Mouse (Mus musculus) midbrain, embryonic 12.5 days (tissue): Measurements from ENCODE around the gene Gm20767. TPM values are rescaled to one million over a fixed set of nuclear protein-coding genes. Genes with fewer than 3 reads are reported as not detected.
"Not testable (repeated sequence)": the region's sequence is repeated elsewhere in the genome, so short reads cannot be mapped to it uniquely, and the experiment has no call there.

Experiments used
- ATAC-seq: fragments of 200-750 bp; cut with Nextera tagmentation; 2 replicates; pipeline ENCODE4 v1.8.0; 2017; ENCODE audit warnings: low read depth, moderate TSS enrichment, moderate library complexity; ENCODE audit not compliant: low FRiP score
- H3K27ac ChIP-seq: fragments of 300-500 bp; sonication (generic); replicated peaks from 2 replicates; pipeline ENCODE4 v1.5.1; 2016; ENCODE audit warnings: mild to moderate bottlenecking
- H3K27me3 ChIP-seq: fragments of 300-500 bp; sonication (generic); 2 replicates; pipeline ENCODE4 v1.6.1; 2016; ENCODE audit warnings: mild to moderate bottlenecking
- H3K36me3 ChIP-seq: fragments of 300-500 bp; sonication (generic); 2 replicates; pipeline ENCODE4 v1.6.1; 2016
- H3K4me1 ChIP-seq: fragments of 300-500 bp; sonication (generic); 2 replicates; pipeline ENCODE4 v1.6.1; 2016
- H3K4me2 ChIP-seq: fragments of 300-500 bp; sonication (generic); replicated peaks from 2 replicates; pipeline ENCODE4 v1.6.1; 2016; ENCODE audit warnings: mild to moderate bottlenecking, moderate library complexity
- H3K4me3 ChIP-seq: fragments of 300-500 bp; sonication (generic); 2 replicates; pipeline ENCODE4 v1.5.1; 2016; ENCODE audit warnings: mild to moderate bottlenecking
- H3K9ac ChIP-seq: fragments of 300-500 bp; sonication (generic); replicated peaks from 2 replicates; pipeline ENCODE4 v1.6.1; 2016; ENCODE audit warnings: mild to moderate bottlenecking, moderate library complexity
- H3K9me3 ChIP-seq: fragments of 300-500 bp; sonication (generic); 2 replicates; pipeline ENCODE4 v1.6.1; 2016; ENCODE audit warnings: mild to moderate bottlenecking
- WGBS: fragments of 180-500 bp; shearing (Covaris S2); methylation state at CpG from one replicate; pipeline ENCODE4 v1.1.7; 2016; 5-methylcytosine and 5-hydroxymethylcytosine counted together
- polyA plus RNA-seq: library from polyadenylated mRNA; unstranded; fragments of >200 nt; fragmentation: Nextera tagmentation; extraction: Ambion mirVana; gene quantifications from 2 replicates; pipeline ENCODE4 v1.2.1, GENCODE M21; 2016

Gene Gm20767
- polyA plus RNA-seq, result not detected in 2 replicates

DNA sequence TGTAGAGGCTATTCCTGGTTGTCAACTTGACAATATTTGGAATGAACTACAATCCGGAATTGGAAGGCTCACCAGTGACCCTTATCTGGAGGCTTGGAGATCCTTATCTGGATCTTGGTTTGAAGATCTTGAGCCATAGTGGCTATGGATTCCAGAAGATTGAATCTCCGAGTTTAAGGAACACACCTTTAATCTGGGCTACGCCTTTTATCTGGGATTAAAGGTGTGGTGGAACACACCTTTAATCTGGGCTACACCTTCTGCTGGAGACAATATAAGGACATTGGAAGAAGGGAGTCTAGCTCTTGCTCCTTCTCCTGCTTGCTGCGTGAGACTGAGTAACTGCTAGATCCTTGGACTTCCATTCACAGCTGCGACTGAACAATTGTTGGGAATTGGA is at the start of gene Gm20767:
TSS of gene Gm20767 (plus strand) at position 301 of the 400 bp plus-strand sequence.
- H3K4me2 ChIP-seq, H3K4me3 ChIP-seq, H3K27me3 ChIP-seq, H3K36me3 ChIP-seq, ATAC-seq, H3K9ac ChIP-seq, H3K4me1 ChIP-seq, H3K27ac ChIP-seq, H3K9me3 ChIP-seq: not testable (repeated sequence)
- WGBS, result 100% methylated on average over 1 of the region's 5 CpGs

DNA sequence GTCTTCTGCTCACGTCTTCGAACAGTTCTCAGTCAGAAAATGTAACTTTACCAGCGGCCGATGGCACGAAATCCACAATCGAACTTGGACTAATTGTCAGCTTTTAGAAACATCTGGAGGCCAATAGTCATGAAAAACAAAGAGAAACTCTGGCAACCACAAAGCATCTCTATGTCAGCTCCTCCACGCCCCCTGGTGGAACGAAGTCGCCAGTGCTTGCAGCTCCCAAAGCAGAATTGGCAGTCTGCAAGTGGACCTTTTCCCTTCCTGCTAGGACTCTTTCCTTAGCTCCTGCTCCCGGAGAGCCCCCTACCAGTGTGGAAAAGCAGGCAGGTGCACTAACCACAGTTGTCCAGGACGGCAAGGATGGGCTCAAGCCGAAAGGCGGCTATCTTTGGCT is 47.1 kb upstream of the Gm20767 start:
- H3K4me2 ChIP-seq, H3K27ac ChIP-seq, H3K4me3 ChIP-seq, H3K9ac ChIP-seq, H3K27me3 ChIP-seq, H3K9me3 ChIP-seq, ATAC-seq, H3K36me3 ChIP-seq, H3K4me1 ChIP-seq: not testable (repeated sequence)
- WGBS, result no CpG with 5 or more reads among the region's 13 CpGs

DNA sequence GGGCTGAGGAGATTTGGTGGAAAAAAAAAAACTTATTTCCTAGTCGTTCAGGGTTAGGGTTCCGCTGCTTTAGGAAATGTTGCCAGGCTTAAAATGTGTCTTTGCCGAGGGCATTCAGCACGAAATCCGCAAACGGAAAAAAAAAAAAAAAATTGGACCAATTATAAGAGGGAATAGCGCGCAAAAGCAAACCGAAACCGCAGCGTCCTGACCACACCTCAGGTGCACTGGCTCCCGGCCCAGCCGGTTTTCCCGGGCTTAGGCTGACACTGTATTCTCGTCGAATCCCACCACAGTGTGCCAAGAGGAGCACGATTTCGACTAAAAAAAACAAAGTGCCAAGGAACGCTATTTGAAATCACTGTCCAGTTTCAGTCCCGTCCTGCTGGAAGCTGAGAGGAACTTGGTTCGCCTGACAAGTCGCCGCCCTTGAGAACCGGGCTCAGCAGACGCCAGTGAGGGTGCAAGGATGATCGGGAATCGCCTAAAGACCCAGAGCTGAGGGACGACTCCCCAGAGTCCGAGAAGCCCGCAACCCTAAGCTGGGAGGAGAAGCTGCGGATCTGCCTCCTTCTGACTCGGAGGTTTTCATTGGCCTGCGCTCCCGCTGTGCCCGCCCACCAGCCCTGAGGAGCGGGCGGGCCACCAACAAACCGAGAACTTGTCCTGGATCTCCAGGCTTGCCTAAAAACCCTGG is 43.7 kb upstream of the Gm20767 start:
- H3K27me3 ChIP-seq, H3K27ac ChIP-seq, H3K9me3 ChIP-seq, H3K4me3 ChIP-seq, H3K9ac ChIP-seq, H3K4me1 ChIP-seq, H3K36me3 ChIP-seq: not testable (repeated sequence)
- WGBS, result under 1% methylated on average over 26 of the region's 38 CpGs
- peak overlapping the region; percentile 27; the same call in 1 of the 2 replicates for H3K4me2 ChIP-seq
- ATAC-seq, result peak; percentile 77

DNA sequence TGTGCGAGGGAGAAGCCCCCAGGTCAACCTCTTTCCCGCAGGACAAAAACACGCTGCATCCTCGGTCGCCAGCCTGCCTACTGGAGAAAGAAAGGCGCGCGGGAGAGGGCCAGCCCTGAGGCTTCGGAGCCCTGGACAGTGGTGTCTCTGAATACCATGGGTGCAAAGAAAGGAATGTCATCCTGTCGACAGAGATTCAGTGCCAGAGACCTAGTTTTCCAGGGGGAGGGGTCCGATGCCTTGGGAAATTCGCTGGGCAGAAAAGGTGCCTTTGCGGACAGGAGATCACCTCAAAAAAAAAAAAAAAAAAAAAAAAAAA is 43.1 kb upstream of the Gm20767 start:
- not testable (repeated sequence) for H3K9ac ChIP-seq, H3K9me3 ChIP-seq, H3K4me1 ChIP-seq, H3K27me3 ChIP-seq, H3K27ac ChIP-seq, H3K36me3 ChIP-seq, H3K4me3 ChIP-seq
- ATAC-seq, result peak; percentile 13
- 0 out of 2 replicates have a peak overlapping the region, but pooled peaks have one; percentile 27 for H3K4me2 ChIP-seq
- WGBS, result 0% methylated on average over 6 of the region's 13 CpGs

- WGBS, result no CpG with 5 or more reads among the region's 5 CpGs
- not testable (repeated sequence) for H3K27me3 ChIP-seq, H3K4me3 ChIP-seq, ATAC-seq, H3K36me3 ChIP-seq, H3K4me1 ChIP-seq, H3K4me2 ChIP-seq, H3K27ac ChIP-seq, H3K9me3 ChIP-seq, H3K9ac ChIP-seq
Observed at GRCm38 (mm10) chr13:120099327-120099726, 40.7 kb upstream of the Gm20767 start.

DNA sequence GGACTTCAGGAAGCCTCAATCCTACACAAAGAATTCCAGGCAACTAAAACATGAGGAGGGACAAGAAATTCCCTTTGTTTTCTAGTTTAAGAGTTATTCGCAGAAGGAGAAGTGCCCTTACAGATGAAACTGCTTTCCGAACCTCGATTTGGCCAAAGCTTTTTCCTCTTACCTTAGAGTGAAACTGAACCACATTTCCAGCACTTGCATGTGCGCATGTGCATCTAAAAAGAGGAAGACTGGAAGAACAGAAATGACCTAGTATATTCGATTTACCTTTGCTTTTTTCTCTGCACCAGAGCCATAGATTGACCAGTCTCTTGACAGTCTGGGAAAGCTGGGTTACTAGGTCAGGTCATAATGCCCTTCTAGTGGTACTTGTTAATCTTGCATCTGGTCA is 33.5 kb upstream of the Gm20767 start:
- not testable (repeated sequence) for H3K9ac ChIP-seq, ATAC-seq, H3K9me3 ChIP-seq, H3K4me3 ChIP-seq, H3K27ac ChIP-seq, H3K4me2 ChIP-seq, H3K4me1 ChIP-seq, H3K36me3 ChIP-seq, H3K27me3 ChIP-seq
- WGBS, result no CpG with 5 or more reads among the region's 5 CpGs

- 83% methylated on average over 2 of the region's 2 CpGs for WGBS
- not testable (repeated sequence) for H3K36me3 ChIP-seq, H3K9ac ChIP-seq, H3K9me3 ChIP-seq, H3K4me1 ChIP-seq, H3K27ac ChIP-seq, H3K27me3 ChIP-seq, H3K4me2 ChIP-seq, H3K4me3 ChIP-seq, ATAC-seq
Observed at GRCm38 (mm10) chr13:120107000-120107399, 33.0 kb upstream of the Gm20767 start.

DNA sequence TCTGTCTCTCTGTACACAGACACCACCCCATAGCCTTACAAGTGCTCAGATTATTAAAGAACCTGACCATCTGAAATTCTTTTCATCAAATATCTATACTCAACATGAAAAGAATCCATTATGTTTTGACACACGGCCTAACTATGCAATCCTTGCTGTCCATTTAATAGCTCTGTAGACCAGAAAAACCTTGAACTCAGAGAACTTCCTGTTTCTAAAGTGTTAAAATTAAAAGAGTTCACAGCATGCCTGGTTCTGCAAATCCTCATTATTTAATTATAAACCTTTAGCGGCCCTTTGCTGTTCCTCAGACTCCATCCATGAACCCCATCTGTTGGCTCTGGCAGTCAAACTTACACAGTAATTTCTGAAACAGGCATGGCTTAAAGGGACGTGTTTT is 2.3 kb downstream of the Gm20767 start:
- not testable (repeated sequence) for H3K27me3 ChIP-seq, H3K4me2 ChIP-seq, H3K27ac ChIP-seq, H3K36me3 ChIP-seq, H3K9me3 ChIP-seq, H3K9ac ChIP-seq, H3K4me1 ChIP-seq, H3K4me3 ChIP-seq, ATAC-seq
- WGBS, result 93% methylated on average over 2 of the region's 3 CpGs

DNA sequence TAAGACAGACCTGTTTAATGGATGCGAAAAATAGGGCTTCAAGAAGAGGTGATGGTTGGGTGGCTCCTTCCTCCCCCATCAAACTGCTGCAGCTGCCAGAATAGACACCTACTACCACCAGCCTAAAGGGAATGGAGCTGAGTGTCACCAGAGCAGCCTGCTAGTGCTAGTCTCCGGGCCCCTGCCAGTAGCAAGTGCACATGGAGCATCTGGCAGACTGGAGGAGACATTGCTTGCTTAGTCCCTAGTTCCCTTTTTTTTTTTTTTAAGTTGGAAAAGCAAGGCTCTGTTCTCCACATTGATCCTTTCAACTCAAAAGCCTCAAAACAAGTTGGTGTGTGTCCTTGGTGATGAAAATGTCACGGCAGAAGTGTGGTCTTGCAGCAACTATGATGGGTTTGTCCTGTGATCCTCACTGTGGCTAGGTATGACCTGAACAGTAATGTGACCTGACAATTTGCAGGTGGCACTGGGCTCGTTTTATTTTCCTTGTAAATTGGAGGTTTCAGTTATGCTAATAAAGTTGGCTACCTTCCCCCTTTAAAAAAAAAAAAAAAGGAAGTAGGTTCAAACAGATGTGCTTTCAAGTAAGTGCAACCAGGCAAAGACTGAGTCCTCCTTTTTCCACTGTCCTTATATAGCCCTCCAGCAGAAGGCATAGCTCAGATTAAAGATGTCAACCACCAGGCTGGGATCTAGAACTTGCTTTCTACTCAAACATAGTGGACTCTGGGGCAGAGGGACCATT is 9.8 kb downstream of the Gm20767 start:
- H3K27me3 ChIP-seq, H3K9ac ChIP-seq, ATAC-seq, H3K4me2 ChIP-seq, H3K4me3 ChIP-seq, H3K9me3 ChIP-seq, H3K4me1 ChIP-seq, H3K27ac ChIP-seq, H3K36me3 ChIP-seq: not testable (repeated sequence)
- WGBS, result 71% methylated on average over 3 of the region's 4 CpGs

- not testable (repeated sequence) for H3K9me3 ChIP-seq, H3K27me3 ChIP-seq, H3K9ac ChIP-seq, H3K36me3 ChIP-seq, ATAC-seq, H3K4me2 ChIP-seq, H3K27ac ChIP-seq, H3K4me1 ChIP-seq, H3K4me3 ChIP-seq
- WGBS, result 78% methylated on average over 3 of the region's 3 CpGs
Observed at GRCm38 (mm10) chr13:120150589-120150988, 10.5 kb downstream of the Gm20767 start.

DNA sequence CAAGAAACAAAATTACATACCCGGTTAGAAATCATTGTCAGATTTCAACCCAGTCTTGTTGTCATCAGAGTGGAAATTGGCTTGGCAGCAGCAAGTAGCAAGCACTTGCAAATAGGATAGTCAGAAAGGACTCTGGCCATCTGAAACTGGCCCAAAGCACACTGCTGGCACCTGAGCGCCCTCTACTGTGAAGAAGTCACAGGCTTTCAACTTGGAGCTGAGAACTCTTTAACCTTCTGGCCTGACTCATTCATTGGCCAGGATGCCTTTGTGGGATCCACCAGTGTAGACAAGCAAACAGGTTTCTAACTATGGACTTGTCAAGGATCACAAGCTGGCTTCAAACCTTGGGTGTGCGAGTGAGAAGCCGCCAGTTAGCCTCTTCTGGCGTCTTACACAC is 28.3 kb downstream of the Gm20767 start:
- H3K36me3 ChIP-seq, H3K9ac ChIP-seq, H3K9me3 ChIP-seq, H3K27me3 ChIP-seq, H3K4me2 ChIP-seq, H3K4me3 ChIP-seq, H3K27ac ChIP-seq, ATAC-seq, H3K4me1 ChIP-seq: not testable (repeated sequence)
- 60% methylated on average over 5 of the region's 5 CpGs for WGBS

DNA sequence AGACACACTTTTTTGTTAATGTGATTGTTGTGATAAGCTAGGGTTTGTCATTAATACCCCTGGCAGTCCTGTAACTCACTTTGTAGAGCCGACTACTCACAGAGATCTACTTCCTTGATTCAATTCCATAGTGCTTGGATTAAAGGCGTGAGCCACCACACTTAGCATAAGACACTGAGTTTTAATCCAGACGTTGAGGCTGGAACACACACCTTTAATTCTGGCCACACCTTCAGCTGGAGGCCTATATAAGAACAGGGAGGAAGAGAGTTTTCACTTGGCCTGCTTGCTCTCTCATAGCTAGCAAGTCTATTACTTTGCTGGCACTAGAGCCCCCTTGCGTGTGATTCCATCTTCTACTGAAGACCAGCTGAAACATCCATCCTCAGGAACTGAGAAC is 32.1 kb downstream of the Gm20767 start, which contains the start of gene Gm21818:
TSS of gene Gm21818 (plus strand) at position 301 of the 400 bp plus-strand sequence.
- not testable (repeated sequence) for H3K27me3 ChIP-seq, H3K27ac ChIP-seq, H3K36me3 ChIP-seq, H3K4me3 ChIP-seq, H3K9me3 ChIP-seq, H3K4me2 ChIP-seq, H3K9ac ChIP-seq, H3K4me1 ChIP-seq, ATAC-seq
- WGBS, result 72% methylated on average over 4 of the region's 4 CpGs
